Mouse (Mus musculus) ovary, postnatal 10 days (tissue): ENCODE data around the gene Cpne1.
"Not testable (repeated sequence)": the region's sequence is repeated elsewhere in the genome, so short reads cannot be mapped to it uniquely, and the experiment has no call there.

ENCODE experiments used
- DNase-seq: peaks from one replicate; pipeline ENCODE4 v3.0.0; 2022; ENCODE audit warnings: low spot score

Cpne1 gene

DNA sequence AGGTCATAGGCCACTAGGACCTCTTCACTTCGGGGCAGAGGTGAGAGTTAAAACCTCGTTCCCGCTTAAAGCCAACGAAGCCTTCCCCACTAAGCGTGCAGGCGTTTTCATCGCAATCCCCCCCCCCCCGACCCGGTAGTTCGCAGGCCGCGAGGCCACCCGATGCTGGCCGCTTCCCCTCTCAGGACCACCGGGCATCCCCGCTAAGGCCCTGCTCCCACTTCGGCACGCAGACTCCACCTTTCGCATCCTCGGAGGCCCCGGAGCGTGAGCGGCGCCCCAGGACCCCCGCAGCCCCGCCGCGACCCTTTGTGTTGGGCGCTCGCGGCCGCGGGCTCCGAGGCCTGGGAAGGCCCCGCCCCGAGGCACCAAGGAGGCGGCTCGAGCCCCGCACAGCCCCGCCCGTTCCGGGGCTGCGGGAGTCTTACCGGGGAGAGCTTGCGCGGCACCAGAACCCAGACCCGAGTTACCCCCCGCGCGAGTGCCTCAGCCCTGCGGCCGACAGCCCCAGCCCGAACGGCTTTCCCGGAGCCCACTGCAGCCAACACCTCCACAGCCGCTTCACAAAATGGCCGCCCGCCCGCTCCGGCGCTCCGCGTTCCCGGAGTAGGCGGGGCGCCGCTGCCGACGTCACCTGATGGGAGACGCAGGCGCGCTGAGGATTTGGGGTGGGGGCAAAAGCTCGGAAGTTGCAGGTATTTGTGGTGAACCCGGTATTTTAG is at the start of gene Cpne1, which contains the start of gene Rbm12:
TSS of gene Cpne1 (minus strand) at position 608 of the 722 bp plus-strand sequence.
TSS of gene Rbm12 (minus strand) at position 621 of the 722 bp plus-strand sequence.
- peak; percentile 84 for DNase-seq

DNA sequence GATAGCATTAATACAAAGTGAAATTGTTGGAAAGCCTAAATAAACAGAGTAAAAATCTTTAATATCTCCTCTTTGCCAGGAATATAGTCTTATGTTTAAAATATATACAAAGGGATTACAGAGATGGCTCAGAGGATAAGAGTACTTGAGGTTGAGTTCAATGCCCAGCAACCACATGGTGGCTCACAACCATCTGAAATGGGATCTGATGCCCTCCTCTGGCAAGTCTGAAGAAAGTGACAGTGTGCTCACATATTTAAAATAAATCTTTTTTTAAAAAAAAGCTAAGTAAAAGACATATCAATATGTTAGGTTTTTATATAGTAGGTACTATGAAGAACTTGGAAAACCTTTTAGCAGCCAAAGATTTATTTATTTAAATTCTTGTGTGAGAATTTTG is 39.8 kb upstream of the Cpne1 start:
- no peak for DNase-seq

DNA sequence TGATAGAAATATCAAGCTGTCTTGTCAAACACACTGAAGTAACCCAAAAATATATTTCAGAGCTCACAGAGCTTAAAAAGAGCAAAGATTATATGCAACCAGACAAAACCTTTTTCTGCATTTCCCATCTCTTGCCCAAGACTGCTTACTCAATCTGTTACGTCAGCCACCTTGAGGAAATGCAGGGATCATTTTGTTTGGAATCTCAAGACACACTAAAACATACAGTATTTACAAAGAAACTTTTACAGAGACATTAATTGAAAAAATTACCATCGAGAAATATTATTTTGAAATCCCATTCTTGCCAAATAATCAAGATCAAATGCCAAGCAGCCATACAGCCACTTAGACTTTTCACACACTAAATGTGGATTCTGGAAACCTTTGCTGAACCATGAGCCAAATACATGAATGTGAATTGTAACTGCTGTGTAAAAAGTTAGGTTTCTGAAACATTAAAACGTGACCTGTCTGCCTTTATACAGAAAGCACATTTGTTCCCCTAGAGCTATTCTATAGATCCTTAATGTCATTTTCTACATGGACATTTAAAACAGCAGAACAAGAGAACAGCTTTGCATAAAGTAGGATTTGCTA is 35.7 kb upstream of the Cpne1 start:
- no peak for DNase-seq

DNA sequence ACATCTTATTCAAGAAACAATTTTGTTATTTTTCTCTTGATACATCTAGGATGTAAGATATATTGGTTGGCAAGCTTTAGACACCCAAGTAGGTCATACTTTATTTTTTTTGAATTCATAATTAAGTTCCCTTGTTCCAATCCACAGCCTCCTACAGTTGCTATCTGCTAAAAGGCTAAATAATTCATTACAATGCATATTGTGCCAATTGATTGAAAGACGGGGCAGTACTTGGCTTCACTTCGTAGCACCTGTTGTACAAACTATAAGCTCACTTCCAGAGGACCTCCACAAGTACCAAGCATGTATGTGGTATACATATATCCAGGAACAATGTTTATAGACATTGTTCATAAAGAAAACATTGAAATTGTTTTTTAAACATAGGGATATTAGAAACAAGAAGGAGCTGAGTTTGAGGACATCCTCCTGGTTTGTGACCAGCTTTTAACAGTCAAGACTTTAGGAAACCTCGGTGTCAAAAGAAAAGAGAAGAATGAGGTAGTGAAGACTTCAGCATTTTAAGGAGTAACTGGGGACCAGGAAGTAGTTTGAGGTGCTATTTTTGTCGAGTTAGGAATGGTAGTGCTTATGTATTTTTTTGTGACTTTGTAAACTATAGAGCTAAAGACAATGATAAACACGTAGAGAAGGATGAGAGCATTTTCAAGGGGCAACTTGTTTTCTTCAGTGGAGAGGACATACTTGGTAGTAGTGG is 34.7 kb upstream of the Cpne1 start:
- no peak for DNase-seq

DNA sequence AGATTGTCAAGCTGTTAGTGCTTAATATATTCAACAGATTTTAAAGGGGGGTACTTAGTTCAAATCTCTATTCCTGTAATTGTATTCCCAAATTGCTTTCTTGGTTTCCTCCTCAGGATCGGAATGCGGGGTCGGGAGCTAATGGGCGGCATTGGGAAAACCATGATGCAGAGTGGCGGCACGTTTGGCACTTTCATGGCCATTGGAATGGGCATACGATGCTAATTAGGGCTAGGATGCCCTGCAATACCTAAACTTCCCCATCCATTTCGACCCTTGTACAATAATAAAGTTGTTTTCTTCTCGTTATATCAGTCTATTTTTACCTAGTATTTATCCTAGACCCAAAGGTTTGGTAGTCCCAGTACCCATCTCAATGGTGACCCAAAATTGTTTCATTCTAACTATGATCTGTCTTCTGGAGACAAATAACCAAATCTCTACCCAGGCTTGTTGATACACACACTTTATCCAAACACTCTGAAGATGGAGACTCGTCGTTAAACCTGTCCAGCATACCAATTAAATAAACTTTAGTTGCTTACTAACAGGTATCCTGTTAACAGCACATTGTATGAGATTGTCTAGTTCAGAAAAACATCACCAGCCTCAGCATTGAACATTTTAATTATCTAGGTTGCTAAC is 33.8 kb upstream of the Cpne1 start:
- no peak for DNase-seq

DNA sequence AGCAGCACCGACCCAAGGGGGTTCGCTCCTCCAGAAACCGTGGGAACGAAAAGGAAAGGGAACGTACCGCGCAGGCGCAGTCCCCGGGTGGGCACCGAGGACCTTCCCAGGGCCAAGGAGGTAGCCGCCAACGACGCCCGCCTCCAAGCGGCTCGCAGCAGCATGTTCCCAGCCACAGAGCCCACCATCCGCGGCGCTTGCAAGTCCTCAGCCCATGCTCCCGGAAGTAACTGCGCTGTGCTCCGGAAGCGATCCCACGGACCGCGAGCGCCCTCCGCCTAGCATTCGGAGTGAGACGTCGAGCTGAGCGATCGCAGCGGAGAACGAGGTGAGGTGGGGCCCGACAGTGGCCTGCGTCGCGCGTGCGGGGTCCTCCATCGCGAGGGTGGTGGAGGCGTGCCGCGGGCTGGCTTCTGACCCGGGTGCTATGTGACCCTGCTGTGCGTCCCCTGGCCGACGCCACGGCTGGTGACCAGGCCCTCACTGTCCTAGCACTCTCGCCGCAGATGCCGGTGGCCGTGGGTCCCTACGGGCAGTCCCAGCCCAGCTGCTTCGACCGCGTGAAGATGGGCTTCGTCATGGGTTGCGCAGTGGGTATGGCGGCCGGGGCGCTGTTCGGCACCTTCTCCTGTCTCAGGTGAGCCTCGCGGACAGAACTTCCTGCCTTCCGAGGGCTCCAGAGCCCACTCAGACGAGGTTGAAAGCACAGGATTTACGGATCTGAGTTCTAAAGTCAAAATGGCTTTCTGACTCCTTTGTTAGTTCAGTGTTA is 32.4 kb upstream of the Cpne1 start, which contains the start of the genes Romo1 and Nfs1:
TSS of gene Romo1 (plus strand) at position 87 of the 772 bp plus-strand sequence.
TSS of gene Nfs1 (minus strand) at position 234 of the 772 bp plus-strand sequence.
- peak; percentile 88 for DNase-seq

DNA sequence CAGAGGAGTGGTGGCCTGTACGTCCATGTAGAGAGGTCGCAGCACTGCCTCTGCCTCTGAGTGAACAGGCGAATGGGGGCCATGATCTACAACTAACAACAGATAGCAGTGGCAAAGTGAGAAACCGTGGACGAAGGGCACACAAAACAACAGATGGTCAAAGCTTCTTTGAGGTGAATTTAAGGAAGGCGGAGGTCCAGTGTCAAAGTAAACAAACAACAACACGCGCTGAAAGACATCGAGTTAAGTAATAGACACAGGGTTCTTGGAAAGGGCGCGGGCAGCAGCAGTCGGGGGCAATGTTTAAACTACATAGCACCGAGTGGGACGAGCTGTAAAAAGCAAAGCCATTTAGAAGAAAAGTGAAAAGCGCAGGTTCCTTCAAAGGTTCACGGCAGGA is 31.6 kb upstream of the Cpne1 start:
- no peak for DNase-seq

DNA sequence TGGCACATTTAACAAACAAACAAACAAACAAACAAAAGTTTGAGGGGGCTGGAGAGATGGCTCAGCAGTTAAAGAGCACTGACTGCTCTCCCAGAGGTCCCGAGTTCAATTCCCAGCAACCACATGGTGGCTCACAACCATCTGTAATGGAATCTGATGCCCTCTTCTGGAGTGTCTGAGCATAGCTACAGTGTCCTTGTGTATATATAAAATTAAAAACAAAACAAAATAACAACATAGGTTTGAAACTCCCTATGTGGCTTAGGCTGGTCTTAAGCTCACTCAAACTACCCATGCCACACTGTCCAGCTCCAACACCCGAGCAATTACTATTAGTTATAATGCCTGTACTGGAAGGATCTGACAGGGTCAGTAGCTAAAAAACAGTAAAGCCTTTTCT is 31.1 kb upstream of the Cpne1 start:
- DNase-seq = no peak

DNA sequence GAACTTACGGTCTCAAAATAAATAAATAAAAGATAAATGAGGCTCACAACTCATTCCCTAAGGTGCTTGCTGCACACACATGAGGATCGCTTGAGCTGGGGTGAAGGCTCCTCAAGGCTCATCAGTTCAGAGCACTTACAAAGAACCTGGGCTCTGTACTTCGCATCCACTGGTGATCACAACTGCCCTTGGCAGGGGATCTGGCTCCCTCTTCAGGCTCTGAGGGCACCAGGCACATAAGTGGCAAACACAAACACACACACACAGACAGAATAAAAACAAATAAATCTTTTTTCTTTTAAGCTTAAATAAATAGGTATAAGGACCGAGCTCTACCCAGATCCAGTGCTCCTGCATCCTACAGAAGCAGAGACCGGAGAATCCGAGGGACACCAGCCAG is 23.9 kb upstream of the Cpne1 start:
- DNase-seq = no peak

DNA sequence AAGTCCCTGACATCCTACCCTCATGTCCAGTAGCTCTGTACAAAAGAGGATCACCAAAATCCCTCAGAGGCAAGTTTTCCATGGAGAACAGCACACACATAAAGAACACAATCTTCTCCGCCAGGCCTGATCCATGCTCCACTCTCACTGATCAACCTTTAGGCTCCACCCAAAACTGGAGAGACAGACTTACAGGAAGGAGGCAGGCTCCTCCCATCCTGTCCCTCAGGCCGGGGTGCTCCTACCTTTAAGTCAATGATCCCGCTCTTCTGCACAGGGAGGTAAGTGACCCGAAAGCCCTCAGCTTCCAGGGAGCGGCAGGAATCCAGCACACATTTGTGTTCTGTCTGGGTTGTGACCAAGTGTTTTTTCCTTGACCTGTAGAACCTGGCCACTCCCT is 22.4 kb upstream of the Cpne1 start:
- no peak for DNase-seq

DNA sequence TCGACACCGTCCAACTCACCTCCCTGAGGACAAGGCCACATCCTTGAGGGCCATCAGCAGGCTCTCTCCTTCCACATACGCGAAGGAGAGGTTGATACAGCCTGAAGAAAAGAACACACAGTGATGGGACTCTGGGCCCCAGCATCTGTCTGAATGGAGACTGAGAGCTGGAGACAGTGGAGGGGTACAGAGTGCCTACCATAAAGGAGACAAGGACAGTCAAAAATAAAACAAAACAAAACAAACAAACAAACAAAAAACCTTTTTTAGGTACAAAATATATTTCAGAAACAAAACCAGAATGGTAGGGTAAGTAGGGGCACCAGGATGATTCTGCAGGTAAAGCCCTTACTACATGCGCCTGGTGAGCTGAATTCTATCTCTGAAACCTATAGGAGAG is 15.2 kb upstream of the Cpne1 start, which contains the start of gene Gm28036:
TSS of gene Gm28036 (minus strand) at position 101 of the 400 bp plus-strand sequence.
- DNase-seq = no peak

DNA sequence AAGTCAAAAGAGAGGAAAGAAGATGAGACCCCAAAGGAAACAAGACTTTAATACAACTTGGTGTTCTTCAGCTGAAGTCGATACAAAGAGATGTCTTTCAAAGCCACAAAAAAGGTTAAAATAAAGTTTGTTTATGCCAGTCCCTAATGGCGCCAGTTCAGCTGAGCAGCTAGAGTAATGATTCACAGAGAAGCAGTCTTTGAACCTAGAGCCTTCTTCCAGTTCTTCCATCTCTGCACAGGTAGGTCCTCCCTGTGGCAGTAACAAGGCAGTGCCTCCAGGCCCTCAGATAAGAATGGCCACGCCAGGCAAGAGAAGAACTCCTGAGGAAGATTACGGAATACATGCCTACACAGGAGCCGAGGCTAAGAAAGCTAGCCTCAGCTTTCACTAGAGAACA is 12.0 kb upstream of the Cpne1 start:
- no peak for DNase-seq

DNA sequence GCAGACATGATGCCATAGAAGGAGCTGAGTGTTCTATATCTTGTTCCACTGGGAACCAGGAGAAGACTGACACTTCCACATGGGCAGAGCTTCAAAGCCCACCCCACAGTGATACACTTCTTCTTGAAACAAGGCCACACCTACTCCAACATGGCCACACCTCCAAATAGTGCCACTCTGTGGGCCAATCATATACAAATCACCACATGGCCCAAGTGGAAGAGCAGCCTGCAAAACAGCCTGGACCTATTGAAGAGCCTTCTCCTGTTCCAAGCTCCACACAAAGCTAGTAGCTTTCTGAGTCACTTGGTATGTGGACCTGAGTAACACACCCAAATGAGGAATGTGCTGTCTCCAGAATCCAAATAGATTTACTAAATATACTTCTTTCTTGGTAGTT is 7.8 kb upstream of the Cpne1 start:
- no peak for DNase-seq

DNA sequence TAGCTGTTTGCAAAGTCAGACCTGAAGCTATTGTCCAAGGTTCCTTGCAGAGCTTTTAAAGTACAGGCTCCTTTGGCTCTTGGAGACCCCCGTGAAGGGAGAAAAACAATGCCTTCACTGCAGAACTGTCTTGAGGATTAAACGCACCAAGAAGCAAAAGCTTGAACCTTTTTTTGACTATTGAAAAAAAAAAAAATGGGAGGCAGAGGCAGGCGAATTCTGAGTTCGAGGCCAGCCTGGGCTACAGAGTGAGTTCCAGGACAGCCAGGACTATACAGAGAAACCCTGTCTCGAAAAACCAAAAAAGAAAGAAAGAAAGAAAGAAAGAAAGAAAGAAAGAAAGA is 287 bp upstream of the Cpne1 start:
- not testable (repeated sequence) for DNase-seq

DNA sequence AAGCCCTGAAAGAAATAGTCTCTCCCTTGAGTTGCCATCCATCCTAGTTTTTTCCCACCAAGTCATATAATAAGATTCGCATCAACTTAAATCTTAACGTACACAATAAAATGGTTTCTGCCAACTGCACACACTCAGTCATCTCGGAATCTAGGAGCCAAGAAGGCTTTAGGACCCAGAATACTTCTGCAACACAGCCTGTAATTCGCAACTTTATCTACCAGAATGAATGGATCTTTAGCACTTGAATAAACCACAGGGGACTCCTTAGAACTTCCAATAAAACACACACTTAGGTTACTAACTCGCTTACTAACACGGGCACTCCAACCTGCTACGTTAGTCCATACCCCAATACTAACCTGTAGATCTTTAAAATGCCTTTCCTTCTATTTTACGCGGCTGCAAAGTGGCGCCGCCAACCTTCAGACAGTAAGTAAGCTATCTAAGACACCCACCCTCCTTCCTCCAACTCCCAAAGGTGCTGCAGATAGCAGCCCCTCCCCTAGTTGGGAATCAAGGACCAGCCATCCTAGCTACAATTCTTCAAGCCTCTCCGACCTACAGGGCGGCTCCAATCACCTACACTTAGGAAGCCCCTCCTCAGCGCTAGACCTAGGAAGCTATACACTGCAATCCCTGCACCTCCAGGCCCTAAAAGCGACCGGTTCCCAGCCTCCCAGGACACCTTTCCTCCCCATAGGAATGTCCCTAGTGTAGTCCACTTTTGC is 973 bp downstream of the Cpne1 start:
- no peak for DNase-seq

DNA sequence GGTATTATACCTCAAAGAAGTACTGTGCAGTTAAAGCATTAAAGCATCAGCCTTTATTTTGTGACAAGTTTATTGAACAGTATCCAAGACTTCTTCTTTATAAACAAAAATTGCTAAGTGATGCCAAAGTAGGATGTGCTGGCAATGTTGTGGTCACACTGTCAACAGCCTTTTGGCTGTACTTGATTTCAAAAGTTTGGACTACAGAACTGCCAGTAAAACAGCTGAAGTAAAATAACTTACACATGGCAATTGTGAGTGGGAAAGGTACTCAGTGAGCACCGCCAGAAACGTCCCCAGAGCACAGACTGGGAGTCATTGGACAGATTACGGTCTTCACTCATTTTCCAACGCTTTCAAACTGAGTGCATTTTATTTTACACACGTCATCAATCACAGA is 19.8 kb downstream of the Cpne1 start:
- no peak for DNase-seq

DNA sequence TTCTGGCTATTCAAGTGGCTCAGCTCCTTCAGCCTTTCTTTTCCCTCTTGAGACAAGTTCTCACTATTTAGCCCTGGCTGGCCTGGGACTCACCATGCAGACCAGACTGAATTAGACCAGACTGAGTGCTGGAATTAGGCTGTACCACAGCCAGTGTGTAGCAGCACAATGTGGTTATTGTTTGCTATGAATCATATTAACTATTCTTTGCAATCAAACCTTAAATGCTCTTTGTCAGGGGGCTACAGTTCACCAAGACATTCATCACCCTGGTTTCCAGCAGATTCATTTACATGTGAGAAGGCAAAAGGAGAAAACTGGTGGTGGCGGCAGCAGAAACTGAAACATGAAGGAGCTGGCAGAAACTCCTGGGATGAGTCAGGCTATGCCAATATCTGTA is 22.0 kb downstream of the Cpne1 start:
- no peak for DNase-seq

DNA sequence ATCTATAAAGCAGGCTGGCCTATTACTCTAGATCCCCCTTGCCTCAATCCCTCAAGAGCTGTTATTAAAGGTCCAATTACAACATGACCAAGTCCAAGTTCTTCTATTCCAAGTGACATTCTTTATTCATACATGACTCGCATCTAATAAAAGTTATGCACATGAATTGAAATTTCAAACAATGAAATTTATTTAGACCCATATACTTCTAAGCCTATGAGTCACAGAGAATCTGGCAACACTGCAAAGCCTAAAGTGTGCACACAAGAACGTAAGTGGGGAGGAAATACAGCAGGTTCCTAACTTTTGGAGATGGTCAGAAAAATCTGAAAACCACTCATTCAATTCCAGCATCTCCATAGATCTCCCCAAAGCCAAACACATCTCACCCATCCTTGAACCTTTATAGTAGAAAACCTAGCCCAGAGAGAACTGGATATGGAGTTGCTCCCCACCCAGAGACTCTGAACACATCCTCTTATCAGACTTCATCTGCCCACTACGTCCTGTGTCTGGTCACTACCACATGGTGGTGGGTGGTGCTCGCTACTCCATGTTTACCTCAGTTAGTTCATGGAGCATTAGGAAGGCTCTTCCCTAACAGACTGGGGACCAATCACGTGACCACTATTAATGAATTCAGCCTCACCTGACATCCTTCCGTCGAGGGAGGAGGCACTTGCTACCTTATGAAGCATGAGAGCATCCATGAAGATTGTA is 24.2 kb downstream of the Cpne1 start:
- no peak for DNase-seq

DNA sequence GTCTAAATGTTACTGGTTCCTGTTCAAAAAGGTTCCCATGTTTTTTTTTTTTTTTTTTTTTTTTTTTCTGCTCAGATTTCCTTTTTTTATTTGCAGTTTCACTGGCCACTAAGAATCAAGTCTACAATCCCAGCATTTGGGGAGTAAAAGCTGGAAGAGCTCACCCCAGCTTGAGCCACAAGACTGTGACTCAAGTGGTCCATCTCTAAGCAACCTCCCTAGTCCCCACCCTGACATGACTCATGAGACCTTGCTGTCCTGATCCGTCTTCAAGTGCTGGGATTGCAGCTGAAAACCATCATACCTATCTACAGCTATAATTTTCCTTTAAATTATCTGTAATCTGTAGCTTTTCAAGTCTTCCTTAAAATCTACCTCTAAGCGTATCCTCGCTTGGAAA is 27.2 kb downstream of the Cpne1 start:
- DNase-seq = no peak

DNA sequence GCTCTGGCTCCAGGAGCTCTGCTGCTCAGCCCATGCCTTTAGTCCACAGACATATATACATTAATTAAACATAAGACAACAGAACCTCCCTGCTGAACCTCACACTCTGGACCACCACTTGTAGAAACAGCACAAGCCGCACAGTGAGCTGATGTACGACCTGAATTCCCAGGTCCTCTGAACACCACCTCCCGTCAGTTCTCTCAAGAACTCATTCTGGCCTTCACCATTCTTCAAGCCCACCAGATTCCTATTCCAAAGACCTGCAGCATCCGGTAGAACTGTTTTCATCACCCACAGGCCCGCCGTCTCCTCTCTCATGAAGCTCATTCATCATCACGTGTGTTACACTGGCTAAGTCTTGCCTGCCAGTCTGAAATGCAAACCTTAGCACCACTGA is 31.4 kb downstream of the Cpne1 start:
- DNase-seq = no peak
